Mouse (Mus musculus) frontal cortex, postnatal 14 days (tissue): ENCODE results near the gene Abcg5.

ENCODE experiments used
- DNase-seq, 2 experiments: peaks; one replicate each; pipeline ENCODE4 v3.0.0; 2022; ENCODE audit warnings: low spot score in 2 of 2

The Abcg5 gene

DNA sequence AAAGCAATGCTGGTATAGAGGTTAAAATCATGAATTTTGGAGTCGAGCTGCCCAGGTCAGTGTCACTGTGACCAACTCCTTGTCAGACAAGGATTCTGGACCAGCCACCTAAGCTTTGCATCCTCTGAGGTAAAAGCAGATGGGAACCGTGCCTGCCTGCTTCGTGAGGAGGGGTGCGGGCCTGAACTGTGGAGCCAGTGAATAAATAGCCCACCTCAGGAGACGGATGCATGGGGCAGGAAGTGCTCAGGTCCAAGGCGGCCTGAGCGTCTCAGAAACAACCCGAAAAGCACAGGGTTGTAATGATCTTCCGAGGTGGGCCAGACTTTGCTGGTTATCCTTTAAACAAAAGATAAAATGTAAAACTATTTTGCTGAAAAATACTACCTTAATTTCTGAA is 37.7 kb downstream of the Abcg5 start:
- no peak for DNase-seq

DNA sequence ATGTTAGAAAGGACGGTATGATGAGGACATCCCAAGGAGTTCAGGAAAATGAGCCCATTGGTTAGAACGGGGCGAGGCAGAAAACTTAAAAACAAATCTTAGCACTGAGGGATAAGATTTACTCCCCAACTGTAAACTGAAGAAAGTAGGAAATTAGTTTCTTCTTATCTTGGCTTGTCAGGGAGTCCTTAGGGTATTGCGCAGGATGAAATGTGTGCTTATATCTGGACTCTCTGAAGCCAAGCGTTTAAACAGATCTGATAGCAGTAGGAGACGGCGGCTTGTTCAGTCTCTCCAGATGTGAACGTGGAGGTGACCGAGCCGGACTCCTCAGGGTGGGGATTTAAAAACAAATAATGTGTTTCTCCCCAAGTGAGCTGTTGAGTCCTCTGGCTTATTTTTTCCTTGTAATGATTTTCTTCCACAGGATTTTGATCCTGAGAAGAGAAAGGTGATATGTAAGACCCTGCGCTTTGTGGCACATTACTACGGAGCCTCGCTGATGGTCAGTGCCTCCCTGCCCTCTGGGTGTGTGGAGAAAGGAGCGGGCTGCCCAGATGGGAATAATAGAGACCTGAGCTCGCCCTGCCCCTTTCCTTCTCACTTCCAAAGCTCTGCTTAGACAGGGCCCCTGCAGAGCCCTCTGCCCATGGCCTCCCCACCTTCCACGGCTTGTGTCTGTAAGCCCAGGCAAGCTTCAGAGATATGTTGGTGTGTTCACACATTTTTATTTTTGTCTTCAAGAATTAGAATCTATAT is 38.3 kb downstream of the Abcg5 start:
- DNase-seq = no peak

GRCm38 (mm10) chr17:84642324-84642723 is 40.5 kb downstream of the Abcg5 start:
- DNase-seq = no peak

- peak in 1 of 2 experiments; percentile 48 for DNase-seq
These were observed 40.9 kb downstream of the Abcg5 start for GRCm38 (mm10) chr17:84641893-84642292.

DNA sequence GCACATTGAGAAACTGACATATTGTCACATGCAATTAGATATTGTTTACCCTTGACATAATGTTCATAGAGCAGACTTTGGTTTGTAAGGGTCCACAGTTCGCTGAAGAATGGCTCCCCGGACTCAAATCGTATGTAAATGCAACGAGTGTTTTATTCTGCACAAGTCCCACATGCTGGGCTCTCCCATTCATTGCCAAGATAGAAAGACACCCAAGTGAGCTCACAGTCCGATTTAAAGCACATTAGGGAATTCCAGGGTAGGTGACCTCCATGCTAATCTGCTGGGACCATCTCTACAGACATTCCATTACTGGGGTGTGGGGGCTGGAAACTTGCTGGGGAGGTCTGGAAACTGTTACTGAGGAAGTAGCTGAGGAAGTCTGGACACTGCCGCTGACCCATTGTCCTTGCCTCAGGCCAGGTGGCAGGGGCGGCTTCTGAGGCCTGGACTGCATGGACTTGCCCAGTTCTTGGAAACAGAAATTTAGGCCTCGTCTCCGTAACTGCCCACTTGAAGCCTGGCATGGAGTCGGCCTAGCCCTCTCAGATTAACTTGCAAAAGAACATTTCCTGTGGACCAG is 42.9 kb downstream of the Abcg5 start:
- no peak for DNase-seq

DNA sequence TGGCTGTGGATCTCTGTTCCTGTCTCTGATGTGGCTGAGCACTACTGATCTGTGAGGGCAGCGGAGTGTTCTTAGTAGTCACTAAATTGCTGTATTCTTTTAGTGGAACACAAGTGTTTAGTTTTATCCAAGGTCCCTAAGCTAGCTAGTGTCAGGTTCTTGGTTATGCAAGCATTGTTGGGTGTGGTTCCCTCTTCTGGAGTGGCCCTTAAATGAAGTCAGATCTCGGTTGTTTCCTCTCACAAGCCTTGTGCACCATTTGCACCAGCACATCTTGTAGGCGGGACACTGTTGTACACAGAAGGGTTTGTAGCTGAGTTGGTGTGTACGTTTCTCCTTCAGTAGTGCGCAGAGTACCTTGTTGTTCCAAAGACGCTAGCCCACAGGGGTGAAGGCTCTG is 44.8 kb downstream of the Abcg5 start:
- DNase-seq = no peak

DNA sequence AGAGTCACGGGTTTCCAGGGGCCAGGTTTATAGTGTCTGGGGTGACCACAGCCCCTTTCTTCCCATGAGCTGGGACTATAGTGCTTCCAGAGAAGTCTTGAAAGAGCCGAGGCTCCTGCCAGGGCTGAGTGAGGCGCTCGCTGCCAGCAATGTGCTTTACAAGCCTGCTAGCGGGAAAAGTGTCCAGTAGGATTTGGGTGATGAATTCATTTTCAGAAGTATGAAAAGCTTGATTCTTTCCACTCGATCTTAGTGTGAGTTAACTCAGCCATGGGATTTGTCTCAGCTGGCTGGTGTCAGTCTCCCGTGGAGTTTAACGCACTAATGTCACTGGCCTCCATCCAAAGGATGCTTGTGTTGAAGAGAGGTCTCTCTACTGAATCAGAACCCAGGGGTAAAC is 46.5 kb downstream of the Abcg5 start:
- DNase-seq = no peak

DNA sequence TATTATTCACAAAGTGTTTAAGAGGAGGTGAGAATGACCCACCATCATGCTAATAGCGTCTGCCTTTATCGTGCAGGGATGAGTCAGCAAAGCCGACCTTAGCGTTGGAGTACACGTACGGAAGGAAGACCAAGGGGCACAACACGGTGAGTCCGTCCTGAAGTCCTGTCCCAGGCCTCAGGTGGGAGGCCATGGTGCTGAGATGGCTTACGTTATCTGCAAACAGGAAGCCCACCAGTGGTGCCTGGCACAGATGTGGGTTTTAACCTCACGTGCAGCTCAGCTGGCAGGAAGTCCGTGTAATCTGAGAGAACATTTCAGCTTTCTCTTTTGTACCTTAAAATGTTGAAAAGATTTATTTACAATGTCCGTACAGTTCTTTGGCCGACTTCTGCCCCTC is 49.4 kb downstream of the Abcg5 start:
- DNase-seq = no peak

DNA sequence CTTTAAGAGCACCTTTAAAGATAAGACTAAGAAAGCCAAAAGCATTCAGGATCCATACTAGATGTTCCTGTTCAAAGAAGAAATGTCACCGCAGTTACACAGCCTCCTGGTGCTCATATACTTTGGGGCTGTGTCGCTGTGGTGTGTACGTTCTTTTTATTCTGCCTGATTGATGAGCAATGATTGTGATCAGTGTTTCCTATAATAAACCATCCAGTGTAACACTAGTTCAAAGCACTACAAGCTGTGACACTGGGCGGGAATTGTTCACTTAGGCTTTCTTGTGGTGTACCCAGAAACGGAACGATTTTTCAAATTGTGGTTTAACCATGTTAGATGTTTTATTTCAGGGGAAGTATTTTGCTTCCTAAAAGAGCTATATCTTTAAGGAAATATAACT is 51.0 kb downstream of the Abcg5 start:
- no peak for DNase-seq

DNA sequence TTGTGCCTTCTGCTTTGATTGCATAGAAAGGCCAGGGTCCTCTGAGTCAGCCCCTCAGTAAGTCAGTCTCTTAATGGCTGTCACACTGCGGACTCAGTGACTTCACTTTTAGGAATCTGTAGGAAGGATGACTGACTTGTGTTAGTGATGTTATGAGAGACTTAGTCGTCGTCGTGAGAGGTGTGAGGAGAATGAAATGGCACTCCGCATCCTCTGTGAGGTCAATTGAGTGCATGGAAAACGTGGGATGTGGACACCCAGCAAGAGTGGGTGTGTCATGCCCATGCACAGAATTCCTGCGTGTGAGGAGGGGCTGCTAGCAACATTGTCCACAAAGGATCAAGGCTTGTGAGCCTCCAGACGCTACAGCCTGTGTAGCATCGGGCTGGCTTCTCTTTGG is 54.2 kb downstream of the Abcg5 start:
- DNase-seq = no peak

GRCm38 (mm10) chr17:84627721-84628120 is 55.1 kb downstream of the Abcg5 start:
- DNase-seq = no peak

GRCm38 (mm10) chr17:84626857-84627305 is 55.9 kb downstream of the Abcg5 start:
- DNase-seq = no peak

GRCm38 (mm10) chr17:84626276-84626856 is 56.4 kb downstream of the Abcg5 start, which contains the start of gene Dync2li1:
Dync2li1 (plus strand) TSS chr17:84626496.
- DNase-seq = peak; percentile 81 to 89

DNA sequence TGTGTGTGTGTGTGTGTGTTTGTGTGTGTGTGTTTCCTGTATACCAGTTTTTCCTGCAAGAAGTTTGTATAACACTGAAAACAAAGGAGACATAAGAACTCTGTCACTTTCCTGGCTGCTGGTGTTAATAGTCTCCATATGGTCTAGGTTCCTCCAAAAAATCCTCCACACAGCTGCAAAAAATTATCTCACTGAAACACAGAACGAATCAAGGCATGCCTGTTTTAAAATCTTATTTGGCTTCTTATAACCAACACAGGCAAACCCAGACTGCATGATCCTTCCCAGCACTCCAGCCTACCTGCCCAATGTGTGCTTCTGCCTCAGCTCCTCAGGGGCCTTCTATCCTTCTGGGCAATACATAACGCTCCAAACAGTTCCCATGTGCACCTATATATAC is 59.9 kb downstream of the Abcg5 start:
- no peak for DNase-seq

DNA sequence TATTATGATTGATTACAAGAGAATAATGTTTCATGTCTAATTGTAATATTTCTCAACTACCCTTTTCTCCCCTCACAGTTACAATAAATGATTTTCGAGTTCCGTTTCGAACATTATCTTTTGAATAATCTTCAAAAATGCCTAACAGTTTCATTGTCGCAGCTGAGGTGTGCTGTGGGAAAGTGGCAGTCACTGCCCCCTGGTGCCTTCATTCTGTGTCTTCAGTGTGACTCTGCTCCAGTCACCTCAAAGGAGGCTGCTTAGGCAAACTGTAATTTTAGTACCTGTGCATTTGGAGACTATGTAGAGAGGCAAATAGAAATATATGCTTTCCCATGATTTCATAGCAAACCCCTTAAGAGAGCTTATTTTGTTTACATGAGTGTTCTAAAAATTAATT is 60.8 kb downstream of the Abcg5 start:
- no peak for DNase-seq

- no peak for DNase-seq
These were observed 61.6 kb downstream of the Abcg5 start for GRCm38 (mm10) chr17:84621209-84621608.

GRCm38 (mm10) chr17:84620610-84621009 is 62.2 kb downstream of the Abcg5 start:
- DNase-seq = no peak

GRCm38 (mm10) chr17:84620076-84620475 is 62.7 kb downstream of the Abcg5 start:
- DNase-seq = no peak

DNA sequence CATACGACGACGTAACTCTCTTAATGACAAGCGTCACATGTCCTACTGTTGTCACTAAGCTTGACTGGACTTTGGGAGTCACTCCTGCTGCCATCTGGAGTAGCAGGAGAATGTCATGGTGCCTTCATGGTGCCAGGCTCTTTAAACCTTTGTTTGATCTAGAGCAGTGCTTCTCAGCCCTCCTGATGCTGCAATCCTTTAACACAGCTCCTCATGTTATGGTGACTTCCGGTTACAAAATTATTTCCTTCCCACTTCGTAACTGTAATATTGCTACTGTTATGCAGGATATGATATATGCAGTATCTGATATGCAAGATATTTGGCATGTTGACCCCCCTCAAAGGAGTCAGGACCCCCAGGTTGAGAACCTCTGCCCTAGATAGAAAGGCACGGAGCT is 63.7 kb downstream of the Abcg5 start:
- DNase-seq = no peak

DNA sequence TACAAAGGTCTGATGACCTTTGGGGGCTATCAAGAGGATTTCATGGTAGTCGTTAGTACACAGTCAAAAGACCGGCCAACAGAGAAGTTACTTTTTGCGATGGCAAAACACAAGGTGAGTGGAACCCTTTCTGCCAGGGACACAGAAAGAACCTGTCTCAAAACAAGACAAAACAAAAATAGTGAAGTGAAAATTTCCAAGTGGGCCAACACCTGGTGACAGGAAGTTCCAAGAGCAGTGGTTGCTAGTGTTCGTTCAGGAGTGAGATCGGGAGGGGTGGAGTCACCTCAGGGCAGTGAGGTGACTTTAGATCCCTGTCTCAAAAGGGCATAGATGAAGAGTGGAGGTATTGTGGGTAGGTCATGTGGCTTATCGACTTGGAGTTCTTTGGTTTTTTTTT is 64.9 kb downstream of the Abcg5 start:
- no peak for DNase-seq

DNA sequence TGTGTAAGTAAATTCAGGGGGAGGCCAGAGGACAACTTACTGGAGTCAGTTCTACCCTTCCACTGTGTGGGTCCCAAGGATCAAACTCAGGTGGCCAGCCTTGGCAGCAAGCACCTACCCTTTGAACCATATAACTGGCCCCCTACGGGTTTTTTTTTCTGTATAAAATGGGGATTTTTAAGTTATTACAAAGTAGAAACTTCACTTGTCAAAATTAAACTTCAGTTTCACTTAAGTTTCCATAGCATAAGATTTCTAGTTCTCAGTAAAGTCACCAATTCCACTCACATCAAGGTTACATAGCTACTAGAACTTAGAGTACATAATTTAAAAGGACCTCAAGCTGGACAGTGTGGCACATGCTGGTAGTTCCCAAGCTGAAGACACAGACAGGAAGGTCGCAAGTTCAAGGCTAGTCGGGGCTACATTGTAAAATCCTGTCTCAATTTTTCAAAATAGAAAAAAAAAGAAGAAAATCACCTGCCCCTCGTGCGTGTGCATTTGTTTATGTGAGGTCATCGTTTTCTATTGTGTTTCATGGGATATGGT is 66.2 kb downstream of the Abcg5 start:
- no peak for DNase-seq

DNA sequence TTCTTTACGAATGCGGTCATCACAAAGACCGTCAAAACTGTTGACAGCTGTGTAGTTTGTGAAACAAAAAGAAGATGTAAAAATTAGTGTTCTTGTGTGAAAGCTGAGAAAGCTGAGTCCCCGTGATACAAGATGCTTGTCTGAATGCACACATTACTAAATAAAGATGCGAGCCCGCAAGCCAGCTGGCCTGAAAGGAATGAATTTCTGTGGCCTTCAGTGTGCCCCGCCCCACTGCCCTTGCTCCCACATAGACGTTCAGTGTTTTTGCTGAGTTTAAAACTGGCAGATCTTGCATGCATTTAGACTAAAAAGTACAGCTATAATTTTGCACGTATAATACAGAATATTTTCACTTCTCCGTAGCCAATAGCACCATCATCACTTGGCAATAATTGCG is 67.0 kb downstream of the Abcg5 start:
- DNase-seq = no peak

GRCm38 (mm10) chr17:84611971-84612370 is 70.8 kb downstream of the Abcg5 start:
- no peak for DNase-seq
